Mouse (Mus musculus) v-Abl transformed pro-B cells (cell line): Measurements from ENCODE around the gene Dnah2.

Experiments
- in situ Hi-C, 2 experiments: fragments of 400-800 bp; cut with MboI; formaldehyde crosslinking; loops; one replicate each; pipeline ENCODE4 v1.15.1; 2025; ENCODE audit not compliant: unreplicated experiment in 2 of 2

Gene Dnah2

GRCm38 (mm10) chr11:69413221-69414181 lies 135.4 kb downstream of the Dnah2 start, which contains the start of gene Kdm6b:
Gene Kdm6b (minus strand): TSS chr11:69413675.
- in situ Hi-C loops, result loop anchor here in 1 of 2 experiments (25.0 kb wide), 2 partner anchors 574 to 1249 kb away; partner anchors contain the start of genes Ctdnep1, Elp5, Eno3 and Gabarap

GRCm38 (mm10) chr11:69412548-69412947 lies 136.4 kb downstream of the Dnah2 start:
- in situ Hi-C loops, result loop anchor here in 1 of 2 experiments (25.0 kb wide), 2 partner anchors 575 to 1250 kb away; partner anchors contain the start of genes Ctdnep1, Elp5, Eno3 and Gabarap

- in situ Hi-C loops, result loop anchor here in 1 of 2 experiments (25.0 kb wide), 2 partner anchors 576 to 1251 kb away; partner anchors contain the start of genes Ctdnep1, Elp5, Eno3 and Gabarap
Observed at GRCm38 (mm10) chr11:69411538-69412203, 137.2 kb downstream of the Dnah2 start.

GRCm38 (mm10) chr11:69411073-69411535 lies 137.8 kb downstream of the Dnah2 start:
- in situ Hi-C loops, result loop anchor here in 1 of 2 experiments (25.0 kb wide), 2 partner anchors 576 to 1251 kb away; partner anchors contain the start of genes Ctdnep1, Elp5, Eno3 and Gabarap

GRCm38 (mm10) chr11:69410310-69411072 lies 138.4 kb downstream of the Dnah2 start:
- in situ Hi-C loops, result loop anchor here in 1 of 2 experiments (25.0 kb wide), 2 partner anchors 577 to 1252 kb away; partner anchors contain the start of genes Ctdnep1, Elp5, Eno3 and Gabarap

- in situ Hi-C loops, result loop anchor here in 1 of 2 experiments (25.0 kb wide), 2 partner anchors 577 to 1252 kb away; partner anchors contain the start of genes Ctdnep1, Elp5, Eno3 and Gabarap
Observed at GRCm38 (mm10) chr11:69410045-69410309, 138.9 kb downstream of the Dnah2 start.

- in situ Hi-C loops, result loop anchor here (10.0 to 25.0 kb wide), 3 partner anchors 105 to 1253 kb away; partner anchors contain the start of genes Ctdnep1 (in 1 of the 2), Elp5 (in 1 of the 2), Eno3 (in 1 of the 2) and Gabarap (in 1 of the 2)
Observed at GRCm38 (mm10) chr11:69409378-69410044, 139.4 kb downstream of the Dnah2 start.

- in situ Hi-C loops, result loop anchor here (10.0 to 25.0 kb wide), 3 partner anchors 106 to 1254 kb away; partner anchors contain the start of genes Ctdnep1 (in 1 of the 2), Elp5 (in 1 of the 2), Eno3 (in 1 of the 2) and Gabarap (in 1 of the 2)
Observed at GRCm38 (mm10) chr11:69408541-69409377, 140.2 kb downstream of the Dnah2 start.

GRCm38 (mm10) chr11:69407724-69408004 lies 141.2 kb downstream of the Dnah2 start:
- in situ Hi-C loops, result loop anchor here (10.0 to 25.0 kb wide), 3 partner anchors 107 to 1255 kb away; partner anchors contain the start of genes Ctdnep1 (in 1 of the 2), Elp5 (in 1 of the 2), Eno3 (in 1 of the 2) and Gabarap (in 1 of the 2)

- in situ Hi-C loops, result loop anchor here (10.0 to 25.0 kb wide), 3 partner anchors 108 to 1255 kb away; partner anchors contain the start of genes Ctdnep1 (in 1 of the 2), Elp5 (in 1 of the 2), Eno3 (in 1 of the 2) and Gabarap (in 1 of the 2)
Observed at GRCm38 (mm10) chr11:69406867-69407723, 141.8 kb downstream of the Dnah2 start.

GRCm38 (mm10) chr11:69406282-69406681 lies 142.6 kb downstream of the Dnah2 start:
- in situ Hi-C loops, result loop anchor here (10.0 to 25.0 kb wide), 3 partner anchors 109 to 1256 kb away; partner anchors contain the start of genes Ctdnep1 (in 1 of the 2), Elp5 (in 1 of the 2), Eno3 (in 1 of the 2) and Gabarap (in 1 of the 2)

- in situ Hi-C loops, result loop anchor here (10.0 to 25.0 kb wide), 3 partner anchors 109 to 1257 kb away; partner anchors contain the start of genes Ctdnep1 (in 1 of the 2), Elp5 (in 1 of the 2), Eno3 (in 1 of the 2) and Gabarap (in 1 of the 2)
Observed at GRCm38 (mm10) chr11:69405397-69406200, 143.3 kb downstream of the Dnah2 start.

- in situ Hi-C loops, result loop anchor here (10.0 to 25.0 kb wide), 3 partner anchors 110 to 1258 kb away; partner anchors contain the start of genes Ctdnep1 (in 1 of the 2), Elp5 (in 1 of the 2), Eno3 (in 1 of the 2) and Gabarap (in 1 of the 2)
Observed at GRCm38 (mm10) chr11:69404595-69405396, 144.1 kb downstream of the Dnah2 start.

GRCm38 (mm10) chr11:69403691-69404594 lies 145.0 kb downstream of the Dnah2 start:
- in situ Hi-C loops, result loop anchor here (10.0 to 25.0 kb wide), 3 partner anchors 111 to 1258 kb away; partner anchors contain the start of genes Ctdnep1 (in 1 of the 2), Elp5 (in 1 of the 2), Eno3 (in 1 of the 2) and Gabarap (in 1 of the 2)
